Mouse (Mus musculus) adrenal gland, adult 10 weeks (tissue): ENCODE data around the gene Pnck. TPM values are rescaled to one million over a fixed set of nuclear protein-coding genes. Genes with fewer than 3 reads are reported as not detected.

Experiments
- polyA plus RNA-seq: library from polyadenylated mRNA; stranded (reverse); fragments of 350-450 nt; fragmentation: Illumina TruSeq; extraction: RNeasy Lipid Tissue Mini Kit (QIAGEN cat#74804); gene quantifications from one replicate; pipeline ENCODE4 v1.2.3, GENCODE M21; 2014; ENCODE audit warnings: low read depth, low replicate concordance

The Pnck gene
- not detected for polyA plus RNA-seq

DNA sequence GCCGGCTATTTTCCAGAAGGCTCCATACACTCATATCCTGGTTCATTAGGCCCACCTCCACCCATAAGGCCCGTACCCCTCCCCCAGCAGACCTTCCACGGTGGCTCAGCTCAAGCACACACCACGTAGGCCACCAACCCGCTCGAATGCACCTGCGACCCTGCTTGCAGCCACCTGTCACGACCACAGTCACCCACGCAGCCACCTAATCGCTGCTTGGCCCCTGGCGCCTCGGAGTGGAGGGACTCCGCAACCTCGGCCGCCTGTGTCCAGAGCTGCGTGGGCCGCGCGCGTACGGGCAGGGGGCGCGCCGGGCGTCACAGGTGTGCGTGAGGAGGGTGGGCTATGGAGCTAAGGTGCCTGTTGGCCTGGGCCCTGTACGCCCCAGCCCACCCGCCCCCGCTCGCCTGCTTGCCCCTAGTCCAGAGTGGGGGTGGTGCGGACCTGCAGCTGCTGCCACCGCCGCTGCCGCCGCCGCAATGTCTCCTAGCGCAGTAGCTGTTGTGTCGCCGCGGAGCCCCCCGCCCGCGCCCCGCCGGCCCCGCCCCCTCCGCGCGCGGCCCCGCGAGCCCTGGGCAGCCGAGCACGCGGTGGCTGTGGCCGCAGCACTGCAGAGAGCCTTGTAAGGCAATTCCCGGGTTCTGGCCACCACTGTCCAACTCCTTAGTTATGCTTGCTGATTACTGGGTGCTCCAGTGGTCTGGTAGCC, at the start of gene Pnck:
Pnck (minus strand) TSS at position 543 of the 709 bp plus-strand sequence.

DNA sequence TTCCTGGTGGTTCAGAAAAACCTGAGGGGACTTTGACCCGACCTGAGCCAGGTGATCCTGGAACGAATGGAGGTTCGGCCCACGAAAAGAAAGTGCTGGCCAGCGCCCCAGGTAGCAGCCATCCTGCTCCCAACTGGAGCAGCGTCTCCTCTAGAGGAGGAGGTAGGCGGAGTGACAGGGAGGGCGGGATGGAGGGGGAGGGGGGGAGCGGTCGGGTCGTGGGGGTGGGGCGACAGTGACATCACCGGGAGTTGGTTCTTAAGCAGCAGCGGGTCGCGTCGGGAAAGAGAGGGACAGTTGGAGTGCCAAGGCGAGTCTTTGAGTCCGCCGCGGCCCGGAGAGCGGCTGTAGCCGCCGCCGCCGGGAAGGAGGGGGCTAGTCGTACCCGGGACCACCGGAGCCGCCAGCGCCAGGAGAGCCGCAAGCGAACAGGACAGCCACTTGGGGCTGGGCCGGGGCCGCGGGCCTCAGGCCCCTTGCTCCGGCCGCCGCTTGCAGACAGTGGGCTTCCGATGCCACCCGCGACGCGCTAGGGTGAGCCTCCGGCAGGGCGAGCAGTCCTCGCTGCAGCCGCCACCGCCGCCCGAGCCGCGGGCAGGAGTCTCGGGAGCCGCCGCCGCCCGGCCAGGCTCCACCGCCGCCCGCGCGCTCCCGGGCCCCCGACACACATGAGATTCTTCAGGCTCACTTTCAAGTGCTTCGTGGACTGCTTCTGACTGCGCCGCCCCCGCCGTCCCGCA, 13.1 kb upstream of the Pnck start, which contains the start of gene Slc6a8:
Slc6a8 (plus strand) TSS at position 272 of the 740 bp plus-strand sequence.

GRCm38 (mm10) chrX:73639255-73639675, 20.7 kb downstream of the Pnck start, which contains the start of gene Dusp9:
Gene Dusp9, plus strand, starts transcription at chrX:73639419.

Other genes with a start within 250 kb of the Pnck start
- gene Zfp92, start 249.0 kb downstream of the Pnck start, polyA plus RNA-seq: 0.41 TPM
- not detected for gene Trex2, start 224.8 kb downstream of the Pnck start, polyA plus RNA-seq
- gene Haus7, start 201.1 kb downstream of the Pnck start, polyA plus RNA-seq: 15.5 TPM
- gene Bgn, start 176.5 kb downstream of the Pnck start, polyA plus RNA-seq: 322 TPM
- gene Atp2b3, start 157.0 kb downstream of the Pnck start, polyA plus RNA-seq: 7.0 TPM
- gene Dusp9, start 20.7 kb downstream of the Pnck start, polyA plus RNA-seq: not detected
- 67.8 TPM for gene Slc6a8, start 13.0 kb upstream of the Pnck start, polyA plus RNA-seq
- 255 TPM for gene Bcap31, start 56.1 kb upstream of the Pnck start, polyA plus RNA-seq
- 2.3 TPM for gene Abcd1, start 56.5 kb upstream of the Pnck start, polyA plus RNA-seq
- gene Plxnb3, start 97.0 kb upstream of the Pnck start, polyA plus RNA-seq: 0.12 TPM
- not detected for gene Srpk3, start 114.3 kb upstream of the Pnck start, polyA plus RNA-seq
- gene Idh3g, start 126.8 kb upstream of the Pnck start, polyA plus RNA-seq: 64.4 TPM
- gene Ssr4, start 126.9 kb upstream of the Pnck start, polyA plus RNA-seq: 19.8 TPM
- 0.76 TPM for gene Pdzd4, start 164.9 kb upstream of the Pnck start, polyA plus RNA-seq
- gene Avpr2, start 232.0 kb upstream of the Pnck start, polyA plus RNA-seq: not detected
- 2.8 TPM for gene L1cam, start 236.0 kb upstream of the Pnck start, polyA plus RNA-seq